Comparison of ENCODE assay signal across 16 mouse cellular contexts in genomic region chr14:7864506-7864899, GRCm38 (mm10). TPM values are rescaled to one million over a fixed set of nuclear protein-coding genes. Genes with fewer than 3 reads are reported as not detected.
DNase-seq lines count a peak whose midpoint lies in the region; ATAC-seq and TF ChIP-seq lines count a peak whose summit lies in the region.
"Had no signal": no experiment of that assay in that cellular context is flagged by ENCODE, and none has a peak within 500 bp of the region (broad histone marks: within the 10 kb centered on the region; RNA-seq: fewer than 3 reads in every experiment).

No protein-coding gene starts in this region.

- 0 out of 2 replicates have a peak overlapping the region, but pooled peaks have one; percentile 18 for H3K4me2 ChIP-seq in heart, postnatal 0 days (ENCODE audit: low read depth, low read length)
- no peak overlapping the region for H3K4me2 ChIP-seq in midbrain, embryonic 11.5 days
- no peak overlapping the region for H3K4me2 ChIP-seq in midbrain, embryonic 16.5 days (ENCODE audit: low read length)
- H3K4me2 ChIP-seq in limb, embryonic 15.5 days: no peak overlapping the region
- H3K4me2 ChIP-seq: forebrain, embryonic 15.5 days; lung, embryonic 15.5 days; stomach, embryonic 15.5 days had no signal

- H3K4me3 ChIP-seq in gastrocnemius, adult 2 months: no peak overlapping the region
- no peak overlapping the region for H3K4me3 ChIP-seq in heart, postnatal 0 days (ENCODE audit: low read depth, low read length)
- H3K4me3 ChIP-seq in midbrain, embryonic 11.5 days (ENCODE audit: low read depth, low read length): no peak overlapping the region
- no peak overlapping the region for H3K4me3 ChIP-seq in midbrain, embryonic 16.5 days (ENCODE audit: low read depth, low read length)
- no peak overlapping the region for H3K4me3 ChIP-seq in limb, embryonic 15.5 days
- H3K4me3 ChIP-seq: forebrain, embryonic 15.5 days; hindbrain, embryonic 10.5 days; lung, embryonic 15.5 days; stomach, embryonic 15.5 days had no signal

- TF ChIP-seq EP300 in heart, postnatal 0 days (IDR thresholded peaks at IDR 0.05; ENCODE audit: low read depth): no peak

- ATAC-seq in heart, postnatal 0 days (ENCODE audit: insufficient read depth, low read depth): no peak
- ATAC-seq in midbrain, embryonic 11.5 days (ENCODE audit: low FRiP score): no peak
- no peak for ATAC-seq in midbrain, embryonic 16.5 days
- ATAC-seq in limb, embryonic 15.5 days (ENCODE audit: insufficient number of reproducible peaks, low FRiP score, low TSS enrichment, low read depth): no peak

- peaks cover 12% of the 10 kb centered on the region for H3K4me1 ChIP-seq in heart, postnatal 0 days (ENCODE audit: control insufficient read depth, insufficient read depth)
- no peaks in the 10 kb centered on the region for H3K4me1 ChIP-seq in midbrain, embryonic 11.5 days (ENCODE audit: control insufficient read depth, insufficient read depth, low read length)
- no peaks in the 10 kb centered on the region for H3K4me1 ChIP-seq in midbrain, embryonic 16.5 days (ENCODE audit: control insufficient read depth, insufficient read depth, low read length)
- H3K4me1 ChIP-seq in limb, embryonic 15.5 days: peaks cover 37% of the 10 kb centered on the region

- no peaks in the 10 kb centered on the region for H3K27me3 ChIP-seq in heart, postnatal 0 days (ENCODE audit: control insufficient read depth, insufficient read depth, low read length)
- no peaks in the 10 kb centered on the region for H3K27me3 ChIP-seq in midbrain, embryonic 11.5 days (ENCODE audit: control insufficient read depth, insufficient read depth, low read length)
- H3K27me3 ChIP-seq in midbrain, embryonic 16.5 days (ENCODE audit: control insufficient read depth, insufficient read depth, low read depth, low read length): no peaks in the 10 kb centered on the region
- no peaks in the 10 kb centered on the region for H3K27me3 ChIP-seq in limb, embryonic 15.5 days
- H3K27me3 ChIP-seq: forebrain, embryonic 15.5 days; lung, embryonic 15.5 days; stomach, embryonic 15.5 days had no signal

- no peak for DNase-seq in gastrocnemius, adult 2 months
- DNase-seq in gastrocnemius, postnatal 4 days (ENCODE audit: low spot score in 2 of 2): no peak
- DNase-seq in heart, postnatal 0 days (ENCODE audit: low spot score): no peak
- DNase-seq in heart, postnatal 14 days: no peak
- peak; percentile 70 for DNase-seq in midbrain, embryonic 11.5 days (ENCODE audit: low spot score, missing footprints)
- no peak for DNase-seq in urinary bladder, postnatal 10 days (ENCODE audit: low spot score)
- DNase-seq: adrenal gland, postnatal 25 days; lung, postnatal 4 days; right cerebral cortex, postnatal 25 days had no signal

- intact Hi-C loops in gastrocnemius, adult 2 months (cut with DNase I): loop anchor here (10.0 kb wide), 1 partner anchor 60 kb away; no protein-coding TSS in a partner anchor
- intact Hi-C loops in heart, postnatal 14 days (cut with DNase I): no loop called here

- 28% methylated on average over 9 of the region's 9 CpGs for WGBS in heart, postnatal 0 days
- WGBS in midbrain, embryonic 11.5 days: 91% methylated on average over 9 of the region's 9 CpGs
- WGBS in midbrain, embryonic 16.5 days: 91% methylated on average over 9 of the region's 9 CpGs
- WGBS in limb, embryonic 15.5 days: 33% methylated on average over 9 of the region's 9 CpGs

- H3K27ac ChIP-seq in gastrocnemius, adult 2 months: peak overlapping the region; percentile 58; the same call in 1 of the 2 replicates
- H3K27ac ChIP-seq in heart, postnatal 0 days (ENCODE audit: low read depth): peak overlapping the region; percentile 39; the same call in 1 of the 2 replicates
- H3K27ac ChIP-seq in midbrain, embryonic 11.5 days (ENCODE audit: low read depth, low read length): no peak overlapping the region
- no peak overlapping the region for H3K27ac ChIP-seq in midbrain, embryonic 16.5 days (ENCODE audit: low read length)
- H3K27ac ChIP-seq in limb, embryonic 15.5 days: peak overlapping the region; percentile 74
- H3K27ac ChIP-seq: forebrain, embryonic 15.5 days; hindbrain, embryonic 10.5 days; liver, embryonic 14.5 days; lung, embryonic 15.5 days had no signal

- no peaks in the 10 kb centered on the region for H3K9me3 ChIP-seq in heart, postnatal 0 days (replicated peaks; ENCODE audit: control insufficient read depth, low read length)
- no peaks in the 10 kb centered on the region for H3K9me3 ChIP-seq in midbrain, embryonic 11.5 days (ENCODE audit: control insufficient read depth, low read length)
- no peaks in the 10 kb centered on the region for H3K9me3 ChIP-seq in midbrain, embryonic 16.5 days (replicated peaks; ENCODE audit: control insufficient read depth, low read length, poor library complexity, severe bottlenecking)
- no peaks in the 10 kb centered on the region for H3K9me3 ChIP-seq in limb, embryonic 15.5 days
- H3K9me3 ChIP-seq: forebrain, embryonic 15.5 days; hindbrain, embryonic 10.5 days; lung, embryonic 15.5 days; stomach, embryonic 15.5 days had no signal

- no peak for TF ChIP-seq CTCF in gastrocnemius, adult 2 months (IDR thresholded peaks at IDR 0.05)
- TF ChIP-seq CTCF in heart, postnatal 0 days (IDR thresholded peaks at IDR 0.05; ENCODE audit: low read depth): no peak

- H3K9ac ChIP-seq in heart, postnatal 0 days (replicated peaks; ENCODE audit: low read depth, low read length): no peak overlapping the region
- no peak overlapping the region for H3K9ac ChIP-seq in midbrain, embryonic 11.5 days (ENCODE audit: low read length)
- H3K9ac ChIP-seq in midbrain, embryonic 16.5 days (ENCODE audit: low read depth, low read length): no peak overlapping the region
- no peak overlapping the region for H3K9ac ChIP-seq in limb, embryonic 15.5 days
- H3K9ac ChIP-seq: forebrain, embryonic 15.5 days; liver, embryonic 14.5 days; lung, embryonic 15.5 days; stomach, embryonic 15.5 days had no signal

- H3K36me3 ChIP-seq in heart, postnatal 0 days (replicated peaks; ENCODE audit: control insufficient read depth, insufficient read depth, low read length): 0 out of 2 replicates have a peak, but pooled peaks cover 4% of the 10 kb centered on the region
- H3K36me3 ChIP-seq in midbrain, embryonic 11.5 days (ENCODE audit: control insufficient read depth, insufficient read depth, low read length): no peaks in the 10 kb centered on the region
- peaks cover 2% of the 10 kb centered on the region; the same call in 1 of the 2 replicates for H3K36me3 ChIP-seq in midbrain, embryonic 16.5 days (ENCODE audit: control insufficient read depth, insufficient read depth, low read length)
- H3K36me3 ChIP-seq in limb, embryonic 15.5 days: peaks cover 19% of the 10 kb centered on the region
- H3K36me3 ChIP-seq: forebrain, embryonic 15.5 days; lung, embryonic 15.5 days had no signal

RNA-seq across cellular contexts. Expression of gene Flnb, which starts 46.7 kb away (rescaled TPM):
- total RNA-seq in gastrocnemius, adult 2 months (2021): 10 to 100 TPM in 1 of 2 experiments, 1 to 10 TPM in 1; 6.0 to 11.0 TPM
- total RNA-seq in gastrocnemius, postnatal 4 days (2021): 10 to 100 TPM; 48.6 to 48.8 TPM
- total RNA-seq in heart, postnatal 0 days (2014; rRNA removed; ENCODE audit: low replicate concordance): 40.7 and 42.9 TPM in 2 replicates
- 3.8 and 4.0 TPM in 2 replicates for polyA plus RNA-seq in heart, postnatal 0 days (2015; fragmentation: Nextera tagmentation; extraction: Ambion mirVana)
- total RNA-seq in heart, postnatal 14 days (2021): 10 to 100 TPM; 32.5 to 36.3 TPM
- 10.9 and 12.0 TPM in 2 replicates for polyA plus RNA-seq in midbrain, embryonic 11.5 days (2014; fragmentation: Nextera tagmentation; extraction: Ambion mirVana)
- polyA plus RNA-seq in midbrain, embryonic 16.5 days (2015; fragmentation: Nextera tagmentation; extraction: Ambion mirVana): 7.0 and 12.4 TPM in 2 replicates
- 27.6 and 33.0 TPM in 2 replicates for polyA plus RNA-seq in limb, embryonic 15.5 days (2015; fragmentation: Nextera tagmentation; extraction: Ambion mirVana)

Comparison
In these comparisons a context has a peak if more than half of its experiments do, and no peak if none do; other contexts are left out.
1. H3K27ac ChIP-seq: peak in gastrocnemius, adult 2 months (single experiment), heart, postnatal 0 days (single experiment) and limb, embryonic 15.5 days (single experiment); none in midbrain, embryonic 11.5 days (single experiment) and midbrain, embryonic 16.5 days (single experiment).